Mouse (Mus musculus) retina, adult 2 months (tissue): ENCODE measurements around the gene 4430402I18Rik.
"Not testable (repeated sequence)": the region's sequence is repeated elsewhere in the genome, so short reads cannot be mapped to it uniquely, and the experiment has no call there.

Source experiments
- DNase-seq: peaks from one replicate; pipeline ENCODE4 v3.0.0-alpha.2; 2012; ENCODE audit warnings: low read depth, low spot score

The 4430402I18Rik gene

DNA sequence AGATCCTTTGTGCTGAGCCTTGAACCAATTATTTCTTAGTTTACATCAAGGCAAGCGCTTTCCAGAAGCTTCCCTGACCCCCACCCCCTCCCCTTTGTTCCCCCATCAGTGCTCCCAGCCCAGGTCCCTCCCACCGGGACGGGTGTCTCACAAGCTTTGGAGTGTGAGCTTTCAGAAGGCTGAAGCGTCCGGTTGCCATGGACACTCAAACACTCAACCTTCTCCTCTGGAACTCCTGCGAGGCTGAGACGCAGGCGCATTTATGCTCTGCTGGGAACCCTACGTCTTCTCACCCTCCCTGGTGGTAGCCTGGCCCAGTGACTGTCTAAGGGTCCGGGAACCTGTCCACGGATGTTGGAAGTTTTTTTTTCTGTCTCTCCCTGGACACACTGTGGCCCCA is at the start of gene 4430402I18Rik:
TSS of gene 4430402I18Rik (minus strand) at position 149 of the 400 bp plus-strand sequence.
- no peak for DNase-seq

DNA sequence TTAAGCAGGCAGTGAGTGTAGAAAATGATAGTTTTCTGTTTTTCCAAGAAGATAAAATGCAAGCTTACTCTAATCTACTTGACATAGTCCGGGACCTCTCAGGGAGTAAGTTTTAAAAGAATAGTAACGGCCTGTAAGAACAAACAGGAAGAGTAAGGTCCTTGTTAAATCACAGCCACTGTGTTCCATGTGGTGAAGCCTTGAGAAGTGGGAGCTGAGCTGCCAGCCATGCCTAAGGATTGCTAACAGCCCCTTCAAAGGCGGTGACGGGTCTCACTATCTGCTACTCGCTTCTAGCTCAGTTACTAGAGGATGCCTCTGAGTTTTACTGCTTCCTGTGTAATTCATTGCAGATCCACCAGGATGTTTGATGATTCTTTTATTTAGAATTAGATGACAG is 49.2 kb upstream of the 4430402I18Rik start:
- no peak for DNase-seq

DNA sequence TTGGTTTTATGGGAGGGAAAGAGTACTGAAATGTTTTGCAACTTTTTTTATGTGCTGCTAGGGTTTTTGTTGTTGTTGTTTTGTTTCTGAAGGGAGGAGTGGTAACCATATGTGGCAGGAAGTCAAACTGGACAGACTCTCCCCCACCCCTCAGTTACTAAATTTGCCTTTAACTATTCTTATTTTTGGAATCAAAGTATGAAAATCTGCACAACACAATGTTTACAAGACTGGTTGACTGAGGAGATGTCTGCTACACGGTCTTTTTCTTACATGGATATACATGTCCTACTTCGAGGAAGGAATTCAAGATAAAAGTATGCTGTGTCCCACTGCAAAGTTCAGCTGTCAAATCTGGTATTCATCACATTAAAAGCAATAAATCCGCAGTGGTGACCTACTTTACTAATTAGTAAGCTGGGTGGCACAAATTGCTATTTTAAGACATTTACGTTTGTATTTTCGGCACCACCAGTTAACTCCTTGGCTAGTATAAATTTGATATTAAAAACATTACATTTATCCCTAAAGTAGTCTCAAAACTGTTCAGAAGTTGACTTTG is 48.7 kb upstream of the 4430402I18Rik start:
- no peak for DNase-seq

DNA sequence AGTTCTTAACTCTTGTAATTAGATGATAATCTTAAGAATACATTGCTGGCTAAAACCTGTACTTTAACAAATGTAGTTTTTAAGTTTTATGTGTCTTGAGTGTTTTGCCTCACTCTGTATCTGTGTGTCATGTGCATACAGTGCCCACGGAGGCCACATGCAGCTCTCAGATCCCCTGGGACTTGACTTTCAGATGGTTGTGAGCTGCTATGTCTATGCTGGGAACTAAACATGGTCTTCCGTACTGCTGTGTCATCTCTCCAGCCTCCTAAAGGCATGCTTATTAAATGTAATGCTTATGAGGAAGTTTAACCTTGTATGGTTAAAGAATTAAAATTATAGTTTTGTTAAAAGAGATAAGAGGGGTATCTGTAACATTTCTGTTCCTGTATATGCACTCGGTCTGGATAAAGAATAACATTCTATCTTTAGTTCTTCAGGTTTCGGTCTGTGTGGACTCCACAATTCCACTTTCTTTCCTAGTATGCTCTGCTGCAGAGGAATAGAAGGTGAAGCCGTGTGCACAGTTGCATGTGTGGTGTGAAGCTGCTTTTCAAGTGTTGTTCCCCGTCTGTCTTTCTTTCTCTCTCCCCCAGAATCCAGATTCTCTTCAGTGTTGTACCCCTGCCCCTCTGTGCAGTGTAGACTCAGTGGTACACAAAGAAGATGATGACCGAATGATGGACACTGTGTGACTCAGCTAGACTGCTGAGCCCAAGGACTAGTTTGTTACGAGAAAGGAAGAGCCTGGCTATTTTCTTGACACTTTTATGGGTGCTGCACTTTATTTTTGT is 48.0 kb upstream of the 4430402I18Rik start:
- no peak for DNase-seq

DNA sequence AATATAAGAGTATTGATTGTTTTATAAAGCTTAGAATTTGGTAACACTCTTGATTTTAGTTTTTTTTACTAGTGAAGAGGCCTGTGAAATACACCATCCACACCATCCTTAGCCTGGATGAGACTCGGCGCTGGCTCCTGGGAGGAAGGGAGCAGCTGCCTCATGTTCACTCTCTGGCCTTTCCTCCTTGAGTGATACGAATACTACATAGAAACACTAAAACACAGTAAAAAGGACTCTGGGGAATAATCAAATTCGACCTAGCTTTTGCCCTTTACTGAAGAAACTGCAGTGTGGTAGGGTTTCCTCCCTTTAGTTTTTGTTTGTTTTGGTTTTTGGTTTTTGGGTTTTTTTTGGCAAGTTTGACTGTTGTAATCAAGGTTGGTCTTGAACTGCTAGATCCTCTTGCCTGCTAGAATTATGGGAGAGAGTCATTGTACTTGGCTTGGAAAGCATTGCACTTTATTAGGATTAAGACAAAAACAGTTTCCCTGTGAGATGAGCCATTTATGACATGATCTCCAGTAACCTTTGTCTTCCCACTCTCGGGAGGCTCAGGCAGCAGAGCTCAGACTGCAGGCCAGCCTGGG is 47.0 kb upstream of the 4430402I18Rik start:
- DNase-seq: no peak

DNA sequence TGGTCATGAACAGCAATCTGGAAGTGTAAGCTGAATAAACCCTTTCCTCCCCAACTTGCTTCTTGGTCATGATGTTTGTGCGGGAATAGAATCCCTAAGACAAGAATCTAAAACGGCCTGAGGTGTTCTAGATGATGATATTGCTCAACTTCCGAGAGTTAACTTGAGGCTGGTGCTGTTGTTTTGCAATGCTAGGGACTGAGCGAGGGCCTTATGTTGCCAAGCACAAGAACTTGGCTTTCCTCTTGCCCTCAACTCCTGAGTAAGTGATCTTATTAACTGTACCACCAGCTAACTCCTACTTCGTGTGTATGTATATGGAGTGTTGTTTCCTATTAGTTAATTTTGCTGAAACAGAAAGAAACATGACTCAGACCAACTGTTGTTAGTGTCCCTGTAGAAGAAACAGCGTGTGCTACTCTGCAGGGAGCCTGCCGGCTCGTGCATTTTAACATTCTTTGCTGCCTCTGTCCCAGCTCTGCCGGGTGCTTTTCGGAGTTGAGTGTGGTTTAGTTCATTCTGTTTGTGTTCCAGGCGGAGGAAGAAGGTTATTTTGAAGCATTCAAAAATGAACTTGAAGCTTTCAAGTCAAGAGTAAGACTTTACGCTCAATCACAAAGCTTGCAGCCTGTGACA is 43.9 kb upstream of the 4430402I18Rik start:
- DNase-seq: no peak

DNA sequence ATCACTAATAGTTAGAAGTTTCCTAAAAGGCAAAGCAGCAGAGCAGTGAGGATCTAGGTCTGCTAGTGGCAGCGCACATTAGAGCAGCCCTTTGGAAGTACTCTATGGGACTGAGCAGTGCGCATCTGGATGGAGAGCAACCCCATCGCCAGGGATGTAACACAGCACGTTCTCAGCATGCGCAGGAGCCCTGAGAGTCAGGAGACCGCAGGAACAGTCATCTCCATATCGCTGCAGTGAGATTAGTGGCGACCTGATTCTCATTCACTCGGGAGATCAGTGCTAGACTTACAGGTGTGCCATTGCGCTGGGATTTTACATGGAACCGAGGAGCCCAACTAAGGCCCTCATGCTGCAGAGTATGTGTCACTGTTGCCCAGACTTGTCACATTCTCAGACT is 41.4 kb upstream of the 4430402I18Rik start:
- no peak for DNase-seq

DNA sequence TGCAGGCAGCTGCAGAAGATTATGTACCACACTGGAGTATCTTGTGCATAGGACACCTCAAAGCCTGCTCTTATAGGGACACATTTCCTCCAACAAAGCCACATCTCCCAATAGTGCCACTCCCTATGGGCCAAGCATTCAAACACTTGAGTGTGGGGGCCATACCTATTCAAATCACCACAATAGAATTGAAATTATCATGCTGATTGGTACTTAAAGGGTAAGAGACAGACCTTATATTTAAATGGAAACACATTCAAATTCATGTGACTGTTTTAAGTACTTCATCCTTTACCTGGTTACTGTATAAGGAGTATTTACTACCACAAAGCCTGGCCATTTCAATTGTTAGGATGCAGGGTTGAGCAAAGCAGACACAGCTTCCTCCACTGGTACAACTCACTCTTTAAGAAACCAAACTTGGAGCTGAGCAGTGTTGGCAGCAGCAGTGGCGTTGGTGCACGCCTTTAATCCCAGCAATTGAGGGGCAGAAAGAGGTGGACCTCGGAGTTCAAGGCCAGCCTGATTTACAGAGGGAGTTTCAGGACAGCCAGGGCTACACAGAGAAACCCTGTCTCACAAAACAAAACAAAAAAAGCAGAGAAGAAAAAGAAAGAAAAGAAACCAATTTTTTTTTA is 40.6 kb upstream of the 4430402I18Rik start:
- no peak for DNase-seq

DNA sequence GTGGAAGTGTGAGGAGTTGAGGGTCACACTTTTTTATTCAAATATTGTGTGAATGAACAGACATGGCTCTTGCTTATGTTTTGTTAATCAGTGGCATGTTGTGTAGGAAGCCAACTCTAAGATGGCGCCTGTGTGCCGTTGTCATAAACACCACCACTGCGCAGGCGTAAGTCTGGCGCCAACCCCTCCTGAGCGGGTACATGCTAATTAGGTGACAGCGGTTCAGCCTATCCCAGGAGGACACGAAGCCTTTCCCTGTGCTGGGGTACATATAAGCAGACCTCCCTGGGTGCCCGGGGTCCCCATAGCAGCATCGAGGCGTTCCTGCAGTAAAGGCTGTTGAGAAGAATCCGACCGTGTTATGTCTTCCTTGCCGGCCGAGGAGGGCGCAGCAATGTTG is 32.7 kb upstream of the 4430402I18Rik start:
- DNase-seq: not testable (repeated sequence)

DNA sequence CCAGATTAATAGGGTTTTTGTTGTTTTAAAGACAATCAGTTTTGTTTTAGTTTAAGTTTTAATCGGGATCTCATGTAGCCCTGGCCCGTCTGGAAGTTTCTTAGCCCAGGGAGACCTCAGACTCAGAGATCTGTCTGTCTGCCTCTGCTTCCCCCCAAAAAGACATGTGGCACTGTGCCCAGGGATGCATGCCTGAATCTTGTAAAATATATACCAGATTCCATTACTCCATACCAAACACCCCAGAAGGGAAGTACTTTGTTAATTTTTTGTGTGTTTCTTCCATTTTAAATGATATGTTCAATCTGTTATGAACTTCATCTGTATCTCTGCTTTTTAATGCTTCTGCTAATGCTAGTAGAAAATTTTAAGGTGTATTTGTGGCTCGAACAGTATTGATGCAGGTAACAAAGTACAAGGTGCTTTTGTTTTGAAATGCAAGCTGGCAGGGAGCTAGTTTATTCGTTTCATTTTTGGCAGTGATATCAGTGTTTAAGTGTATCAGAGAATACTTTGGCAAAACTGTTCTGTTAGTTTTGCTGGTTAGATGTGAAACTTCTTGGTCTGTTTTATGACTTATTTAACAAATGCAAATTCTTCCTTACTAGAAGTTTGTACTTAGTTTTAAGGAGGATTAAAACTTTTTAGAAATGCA is 30.5 kb upstream of the 4430402I18Rik start:
- no peak for DNase-seq

DNA sequence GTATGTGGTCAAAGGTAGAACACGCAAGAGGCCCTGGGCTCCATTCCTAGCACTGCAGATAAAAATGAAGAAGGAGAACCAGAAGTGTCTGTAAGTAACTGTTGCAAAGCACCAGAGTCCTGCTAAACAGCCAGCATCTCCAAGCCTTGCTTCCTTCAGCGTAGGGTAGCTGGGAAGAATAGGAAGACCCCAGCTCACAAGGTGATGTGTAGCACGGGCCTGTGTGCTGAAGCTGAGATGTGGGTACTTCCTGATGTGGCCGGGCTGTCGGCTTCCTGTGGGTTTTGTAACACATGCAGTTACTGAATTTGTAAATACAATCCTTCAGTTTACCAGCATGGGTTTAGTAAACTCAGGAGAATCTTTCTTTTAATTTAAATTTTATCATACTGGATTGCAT is 27.8 kb upstream of the 4430402I18Rik start:
- DNase-seq: no peak

DNA sequence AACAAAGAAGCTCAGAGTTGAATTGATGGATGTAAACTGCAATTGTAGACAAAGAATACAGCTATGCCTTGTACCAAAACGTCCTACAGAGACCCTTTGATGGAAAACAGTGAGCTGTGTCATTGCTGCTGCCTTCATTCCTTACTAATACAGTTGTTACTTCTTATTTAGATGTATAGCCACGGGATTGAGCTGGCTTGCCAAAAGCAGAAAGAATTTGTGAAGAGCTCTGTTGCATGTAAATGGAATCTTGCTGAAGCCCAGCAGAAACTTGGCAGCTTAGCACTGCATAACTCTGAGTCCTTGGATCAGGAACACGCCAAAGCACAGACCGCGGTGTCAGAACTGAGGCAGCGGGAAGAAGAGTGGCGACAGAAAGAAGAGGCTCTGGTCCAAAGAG is 27.3 kb upstream of the 4430402I18Rik start:
- DNase-seq: no peak

DNA sequence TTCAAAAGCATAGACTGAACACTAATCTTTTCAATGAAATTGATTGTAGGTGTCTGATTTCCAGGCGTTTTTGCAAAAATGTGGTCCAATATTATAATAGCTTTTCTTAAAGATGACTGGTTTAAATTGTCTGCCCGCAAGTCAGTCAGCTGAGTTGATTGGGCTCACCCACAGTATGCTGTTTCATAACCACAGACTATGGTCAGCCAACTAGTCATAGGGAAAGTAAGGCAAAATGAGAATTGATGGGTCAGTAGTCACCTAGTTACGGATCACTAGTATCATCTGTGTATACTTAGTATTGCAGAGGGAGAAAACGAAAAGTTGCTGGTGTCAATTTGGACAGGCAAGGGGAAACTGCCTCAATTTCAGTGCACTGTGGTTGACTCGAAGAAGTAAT is 23.8 kb upstream of the 4430402I18Rik start:
- DNase-seq: no peak

DNA sequence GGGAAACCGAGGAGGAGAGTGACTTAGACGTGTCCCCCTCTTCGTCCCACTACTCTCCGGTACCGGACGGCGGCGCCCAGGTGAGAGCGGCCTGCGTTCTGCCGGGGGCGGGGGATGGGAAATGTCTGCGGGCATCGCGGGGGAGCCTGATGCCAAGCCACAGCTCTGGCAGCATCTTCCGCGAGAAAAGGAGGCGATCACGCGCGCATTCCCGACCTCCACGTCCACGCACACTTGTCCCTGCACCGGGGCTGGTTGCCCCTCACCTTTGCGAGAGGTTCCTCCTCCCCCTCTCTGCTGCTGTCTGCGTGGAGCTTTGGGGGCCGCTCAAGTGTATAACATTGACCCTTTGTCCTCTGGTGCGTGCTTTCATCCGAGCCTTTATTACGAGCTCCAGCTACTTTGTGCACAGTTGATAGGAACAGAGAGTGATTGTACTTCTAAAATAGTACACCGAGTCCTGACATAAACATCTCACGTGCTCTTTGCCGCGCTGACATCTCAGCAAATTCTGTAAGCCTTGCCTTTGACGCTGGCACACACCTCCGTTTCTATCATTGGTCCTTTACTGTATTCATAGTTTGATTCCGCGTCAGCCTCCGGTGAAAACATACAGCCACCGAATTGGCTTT is 23.1 kb upstream of the 4430402I18Rik start:
- DNase-seq: no peak

DNA sequence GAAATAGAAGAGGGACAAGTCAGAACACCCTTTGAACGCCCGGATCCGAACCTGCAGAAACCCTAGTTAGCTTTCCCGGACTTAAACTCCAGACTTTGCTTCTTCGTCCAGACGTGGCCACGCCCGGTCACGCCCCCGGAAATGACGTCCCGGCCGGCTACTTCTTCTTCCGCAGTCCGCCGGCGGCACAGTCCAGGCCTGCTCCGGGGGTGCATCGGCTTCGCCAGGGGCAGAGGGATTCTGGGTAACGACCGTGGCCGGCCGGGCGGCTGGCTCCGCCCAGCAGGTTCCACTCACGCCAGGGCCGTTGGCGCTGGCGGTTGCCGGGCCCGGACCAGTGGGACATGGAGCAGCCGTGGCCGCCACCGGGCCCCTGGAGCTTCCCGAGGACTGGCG is 22.6 kb upstream of the 4430402I18Rik start, which contains the start of gene Cdc37l1:
TSS of gene Cdc37l1 (plus strand) at position 159 of the 396 bp plus-strand sequence.
- DNase-seq: peak; percentile 84

DNA sequence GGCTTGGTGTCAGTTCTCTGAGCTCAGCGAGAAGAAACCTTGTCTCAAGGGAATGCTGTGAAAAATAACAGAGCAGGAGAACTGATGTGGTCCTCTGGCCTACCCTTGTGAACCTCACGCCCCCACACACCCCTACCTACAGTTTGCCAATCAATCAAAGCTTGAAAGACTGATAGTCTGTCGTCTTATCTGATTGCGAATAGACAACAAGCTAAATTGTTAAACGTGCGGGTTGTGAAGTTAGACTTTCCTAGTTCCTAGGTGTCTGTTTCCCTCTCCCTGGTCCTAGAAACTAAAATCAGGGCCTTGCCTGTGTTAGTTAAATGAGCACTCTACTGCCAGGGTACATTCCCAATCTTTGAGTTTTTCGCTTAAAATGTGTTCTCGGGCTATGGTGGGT is 21.9 kb upstream of the 4430402I18Rik start:
- DNase-seq: no peak

DNA sequence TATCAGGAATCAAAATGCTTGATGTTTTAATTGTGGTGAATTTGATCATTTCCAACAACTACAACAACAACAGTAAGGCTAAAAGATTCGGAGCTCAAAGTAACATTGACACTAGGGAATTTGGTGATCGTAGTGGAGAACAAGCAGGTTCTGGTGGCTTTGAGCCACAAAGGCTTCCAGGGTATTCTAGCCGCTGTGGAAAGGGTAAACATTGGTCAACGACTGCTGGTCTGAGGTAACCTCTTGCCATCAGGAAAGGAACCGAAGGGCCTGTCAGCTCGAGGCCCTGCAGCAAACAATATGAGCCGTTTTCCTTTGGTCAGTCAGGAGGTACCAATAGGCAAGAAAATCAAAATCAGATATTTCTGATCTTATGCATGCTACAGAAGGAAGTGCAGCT is 15.0 kb upstream of the 4430402I18Rik start:
- DNase-seq: no peak

DNA sequence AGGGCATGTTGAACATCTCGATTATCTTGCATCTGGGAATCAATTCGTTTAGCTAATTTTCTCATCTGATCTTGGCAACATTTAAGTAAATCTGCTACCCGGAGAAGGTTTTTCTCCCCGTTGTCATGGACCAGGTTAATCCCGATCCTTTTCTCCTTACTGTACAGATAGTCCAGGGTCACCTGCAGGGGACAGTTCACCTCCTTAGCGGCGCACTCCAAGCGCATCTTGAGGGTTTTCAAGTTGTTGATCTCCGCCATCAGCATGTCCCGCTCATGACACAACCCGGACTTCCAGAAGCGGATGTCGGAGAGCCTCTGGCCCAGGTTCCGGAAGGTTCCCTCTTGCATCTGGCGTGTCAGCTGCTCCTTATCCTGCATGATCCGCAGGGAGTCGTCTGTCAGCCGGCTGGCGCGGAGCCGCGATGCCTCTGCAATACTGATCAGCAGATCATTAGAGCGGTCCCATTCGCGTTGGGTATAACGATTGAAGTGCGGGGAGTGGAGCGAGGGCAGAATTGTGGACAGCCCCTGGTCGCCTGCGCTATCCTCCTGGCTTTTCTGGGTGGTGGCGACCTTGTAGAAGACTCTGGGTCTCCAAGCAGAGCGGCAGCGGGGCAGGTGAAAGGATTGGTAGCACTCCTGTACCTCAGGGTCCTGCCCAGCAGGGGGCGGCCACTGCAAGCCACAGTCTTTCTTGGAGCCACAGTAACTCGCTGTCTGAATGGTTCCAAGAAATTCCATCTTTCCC is 7.4 kb upstream of the 4430402I18Rik start:
- DNase-seq: peak; percentile 57

DNA sequence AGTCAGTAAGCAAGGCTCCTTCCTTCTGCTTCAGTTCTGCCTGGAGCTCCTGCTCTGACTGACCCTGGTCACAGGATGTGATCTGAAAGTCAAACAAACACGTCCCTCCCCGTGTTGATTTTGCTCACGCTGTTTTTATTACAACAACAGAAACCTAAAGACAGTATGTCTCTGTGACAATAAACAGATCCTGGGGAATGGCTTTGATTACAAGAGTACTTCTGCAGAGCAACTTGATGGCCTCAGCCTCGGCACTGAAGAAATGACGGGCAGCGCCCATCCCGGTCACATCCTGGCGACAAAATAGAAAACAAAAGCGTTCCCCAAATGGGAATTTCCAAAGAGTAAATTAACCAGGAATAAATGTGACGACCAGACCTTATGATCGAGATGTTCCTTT is 2.7 kb upstream of the 4430402I18Rik start:
- DNase-seq: no peak

DNA sequence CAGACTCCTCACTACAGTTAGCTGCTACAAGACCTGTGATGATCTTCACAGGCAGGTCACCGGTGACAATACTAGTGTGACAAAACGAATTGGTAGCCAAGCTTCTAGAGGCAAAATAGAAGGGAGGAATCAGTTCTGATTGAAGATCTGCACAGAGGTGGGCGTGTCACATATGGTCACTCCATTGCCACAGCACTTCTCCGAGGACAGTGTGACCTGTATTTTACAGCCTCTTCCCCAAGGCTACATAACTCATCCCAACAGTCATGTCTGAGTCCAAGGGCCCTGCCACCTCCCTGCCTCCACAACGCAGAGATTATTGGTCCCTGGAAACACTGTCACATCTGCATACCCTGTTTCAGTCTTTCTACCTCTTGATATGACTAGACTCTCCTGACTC is 1.6 kb upstream of the 4430402I18Rik start:
- no peak for DNase-seq
